Mouse (Mus musculus) gastrocnemius, adult 2 months (tissue): ENCODE results near the gene Asb12. TPM values are rescaled to one million over a fixed set of nuclear protein-coding genes. Genes with fewer than 3 reads are reported as not detected.
"Not testable (repeated sequence)": the region's sequence is repeated elsewhere in the genome, so short reads cannot be mapped to it uniquely, and the experiment has no call there.

Experiments used
- DNase-seq: peaks from one replicate; pipeline ENCODE4 v3.0.0; 2022
- H3K27ac ChIP-seq: fragments of 200-600 bp; 2 replicates; pipeline ENCODE4 v1.8.1; 2022; ENCODE audit warnings: mild to moderate bottlenecking
- H3K4me3 ChIP-seq: fragments of 200-600 bp; 2 replicates; pipeline ENCODE4 v1.8.1; 2022; ENCODE audit warnings: mild to moderate bottlenecking, moderate library complexity
- CTCF ChIP-seq: fragments of 200-600 bp; IDR thresholded peaks from 2 replicates; pipeline ENCODE4 v1.8.1; 2022; ENCODE audit warnings: antibody characterized with exemption, mild to moderate bottlenecking, moderate library complexity
- intact Hi-C: fragments of 180-260 bp; cut with DNase I; formaldehyde crosslinking; loops from one replicate; pipeline ENCODE4 v1.15.1; 2025
- long read RNA-seq, 2 experiments: library from polyadenylated mRNA; stranded (forward); transcript quantifications; one replicate each; pipeline ENCODE4 v2.0.0; 2021
- total RNA-seq, 2 experiments: library from RNA; stranded (reverse); gene quantifications; 2 replicates each; pipeline ENCODE4 v1.2.3; 2021

Asb12 gene
- total RNA-seq, result 10 to 100 TPM; 51.1 to 51.7 TPM
- long read RNA-seq, experiment 1, transcript Asb12-201 (3 exons, 1,258 nt), result major isoform, 28 of 30 reads
- long read RNA-seq, experiment 1, partial matches to known transcripts, result 2 of 30 reads
- long read RNA-seq, experiment 1, other reads (novel, unspliced or antisense), result 0 of 30 reads
- long read RNA-seq, experiment 2, transcript Asb12-201 (3 exons, 1,258 nt), result major isoform, 22 of 22 reads
- long read RNA-seq, experiment 2, partial matches to known transcripts, result 0 of 22 reads
- long read RNA-seq, experiment 2, other reads (novel, unspliced or antisense), result 0 of 22 reads

GRCm38 (mm10) chrX:95557887-95558286 lies at the start of gene Asb12, which contains the start of gene Pfn5:
Gene Asb12 (minus strand): TSS chrX:95557987.
Gene Pfn5 (plus strand): TSS chrX:95558104.
- Histone ChIP-seq H3K27ac (no peak within 1 kb of the TSS), H3K4me3 (no peak within 1 kb of the TSS)
- no peak for TF ChIP-seq CTCF
- no peak for DNase-seq
- intact Hi-C loops, result no loop called here

GRCm38 (mm10) chrX:95600609-95601008 lies 42.8 kb upstream of the Asb12 start:
- Histone ChIP-seq H3K27ac (no peak overlapping the region), H3K4me3 (no peak overlapping the region)
- intact Hi-C loops, result no loop called here
- DNase-seq, result no peak
- no peak for TF ChIP-seq CTCF

DNA sequence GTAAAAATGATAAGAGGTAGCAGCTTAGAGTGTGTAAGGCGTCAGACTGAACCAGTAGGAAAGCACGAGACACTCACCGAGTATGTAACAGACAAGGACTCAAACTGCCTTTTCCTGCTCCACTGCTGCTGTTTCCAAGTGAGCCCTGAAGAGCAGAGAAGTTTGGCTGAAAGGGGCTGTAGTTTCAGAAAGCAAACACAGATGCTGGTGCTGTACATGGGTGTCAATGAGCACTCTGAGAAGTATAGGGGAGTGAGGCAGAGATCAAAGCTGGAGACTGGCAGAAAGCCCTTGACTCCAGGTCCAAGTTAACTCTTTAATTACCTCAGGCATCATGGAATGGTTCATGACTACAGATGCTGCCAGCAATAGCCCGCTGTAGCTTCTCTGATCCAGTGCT lies 3.5 kb downstream of the Asb12 start:
- no peak for TF ChIP-seq CTCF
- intact Hi-C loops, result no loop called here
- Histone ChIP-seq H3K27ac (no peak overlapping the region), H3K4me3 (no peak overlapping the region)
- DNase-seq, result no peak

- H3K27ac ChIP-seq, intact Hi-C loops, DNase-seq, H3K4me3 ChIP-seq: not testable (repeated sequence)
Measured at GRCm38 (mm10) chrX:95535493-95535892, 22.3 kb downstream of the Asb12 start.

- no peak for DNase-seq
- Histone ChIP-seq H3K27ac (no peak overlapping the region), H3K4me3 (no peak overlapping the region)
- TF ChIP-seq CTCF, result no peak
- intact Hi-C loops, result no loop called here
Measured at GRCm38 (mm10) chrX:95525166-95525565, 32.6 kb downstream of the Asb12 start.

DNA sequence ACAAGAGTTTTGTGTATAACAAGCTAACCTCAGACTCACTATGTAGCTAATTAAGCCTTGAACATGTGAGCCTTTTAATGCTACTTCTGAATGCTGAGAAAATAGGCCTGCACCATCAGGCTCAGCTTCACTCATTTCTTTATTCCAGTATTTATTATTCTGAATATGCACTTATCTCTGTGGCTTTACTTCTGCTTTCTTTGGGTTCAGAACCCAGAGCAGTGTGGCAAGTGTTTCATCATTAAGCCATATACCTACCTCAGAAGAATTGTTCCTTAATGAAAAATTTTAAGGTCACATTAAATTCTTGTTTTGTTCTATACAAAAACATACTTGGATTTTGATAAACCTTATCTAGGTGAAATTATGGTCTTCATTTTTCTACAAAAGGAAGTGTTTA lies 33.9 kb downstream of the Asb12 start:
- DNase-seq, result no peak
- Histone ChIP-seq H3K27ac (no peak overlapping the region), H3K4me3 (no peak overlapping the region)
- intact Hi-C loops, result no loop called here
- TF ChIP-seq CTCF, result no peak

- H3K4me3 ChIP-seq, result no peak overlapping the region
- intact Hi-C loops, result no loop called here
- no peak for TF ChIP-seq CTCF
- DNase-seq, result peak; percentile 27
- H3K27ac ChIP-seq, result peak overlapping the region; percentile 64; the same call in 1 of the 2 replicates
Measured at GRCm38 (mm10) chrX:95457166-95457565, 100.6 kb downstream of the Asb12 start.

GRCm38 (mm10) chrX:95445866-95446265 lies 111.9 kb downstream of the Asb12 start:
- H3K4me3 ChIP-seq, result no peak overlapping the region
- no peak for TF ChIP-seq CTCF
- no peak for DNase-seq
- intact Hi-C loops, result no loop called here
- no peak overlapping the region; the same call in 1 of the 2 replicates for H3K27ac ChIP-seq

GRCm38 (mm10) chrX:95445141-95445540 lies 112.6 kb downstream of the Asb12 start:
- DNase-seq, result peak; percentile 21
- H3K27ac ChIP-seq, result peak overlapping the region; percentile 87
- intact Hi-C loops, result no loop called here
- no peak for TF ChIP-seq CTCF
- H3K4me3 ChIP-seq, result peak overlapping the region; percentile 83

DNA sequence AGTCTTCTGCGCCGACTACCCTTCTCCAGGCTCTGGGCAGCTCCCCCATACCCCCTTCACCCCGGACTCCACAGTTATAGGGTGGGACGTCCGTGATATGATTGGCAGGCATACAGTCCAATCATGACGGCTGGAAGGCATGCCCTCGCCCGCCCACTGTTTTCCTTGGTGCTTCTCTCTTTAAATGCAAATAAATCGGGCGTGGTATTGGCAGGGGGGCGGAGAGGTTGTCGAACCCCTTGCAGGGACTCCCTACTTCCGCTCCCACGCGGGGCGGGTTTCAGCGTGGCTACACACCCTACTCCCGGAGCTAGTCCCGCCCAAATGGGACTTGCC lies 113.0 kb downstream of the Asb12 start, which contains the start of gene Amer1:
TSS of gene Amer1 (minus strand) at position 97 of the 336 bp plus-strand sequence.
- DNase-seq, result peak; percentile 91
- intact Hi-C loops, result no loop called here
- Histone ChIP-seq H3K27ac (peak within 1 kb of the TSS; percentile 87), H3K4me3 (peak within 1 kb of the TSS; percentile 83)
- TF ChIP-seq CTCF, result no peak

- Histone ChIP-seq H3K4me3 (peak overlapping the region; percentile 83), H3K27ac (peak overlapping the region; percentile 87)
- intact Hi-C loops, result no loop called here
- peak; percentile 62 for DNase-seq
- no peak for TF ChIP-seq CTCF
Measured at GRCm38 (mm10) chrX:95443898-95444775, 113.7 kb downstream of the Asb12 start.

DNA sequence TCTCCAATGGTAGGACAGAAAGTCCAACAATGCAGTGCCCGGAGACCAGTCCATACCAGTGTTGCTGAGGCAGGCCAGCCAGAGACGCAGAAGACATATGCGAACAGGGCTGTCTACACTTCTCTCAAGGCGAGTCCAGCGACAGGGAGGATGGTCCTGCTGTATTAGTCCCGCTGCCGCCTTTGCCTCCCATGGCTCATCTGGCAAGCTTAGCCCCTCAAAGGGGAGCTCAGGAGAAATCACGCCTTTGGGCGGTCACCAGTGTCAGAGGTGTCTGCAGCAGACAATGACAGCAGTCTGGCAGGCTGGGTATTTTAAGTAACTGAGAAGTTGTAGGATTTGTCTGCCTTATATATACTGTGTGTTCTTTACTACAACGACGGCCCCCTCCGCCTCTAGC lies 114.4 kb downstream of the Asb12 start:
- intact Hi-C loops, result no loop called here
- Histone ChIP-seq H3K27ac (peak overlapping the region; percentile 87), H3K4me3 (peak overlapping the region; percentile 83)
- DNase-seq, result no peak
- no peak for TF ChIP-seq CTCF

GRCm38 (mm10) chrX:95442261-95442660 lies 115.5 kb downstream of the Asb12 start:
- Histone ChIP-seq H3K4me3 (no peak overlapping the region), H3K27ac (no peak overlapping the region)
- TF ChIP-seq CTCF, result no peak
- no peak for DNase-seq
- intact Hi-C loops, result no loop called here
